Mouse (Mus musculus): ENCODE measurements at regions not wholly inside any gene's neighbourhood (a gene's known extent, or its start where the extent isn't known, plus 50 kb on each side); places are given as distances from the start of the nearest gene placed in this dataset.

DNA sequence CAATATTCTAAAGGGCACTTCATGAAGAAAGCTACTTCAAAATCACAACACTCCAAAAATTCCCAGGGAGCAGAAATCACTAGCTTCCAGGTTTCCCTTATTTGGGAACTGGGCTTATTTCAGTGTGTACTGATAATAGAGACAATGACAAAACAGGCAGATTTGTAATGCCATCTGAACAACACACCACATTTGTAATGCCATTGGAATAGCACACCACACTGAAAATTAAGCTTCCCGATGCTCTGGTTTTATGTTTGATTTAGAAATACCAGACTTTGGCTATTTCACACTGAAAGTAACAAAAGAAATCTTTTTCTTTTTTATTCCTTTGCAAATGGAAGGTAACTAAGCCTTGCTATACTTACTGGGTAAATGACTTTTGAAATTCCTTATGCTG is 343.5 kb upstream of the Cdh20 start:
- Histone ChIP-seq H3K27ac (no peak overlapping the region), H3K4me1 (ENCODE audit: control insufficient read depth, insufficient read depth, low read length) (no peaks in the 10 kb centered on the region), H3K36me3 (ENCODE audit: control insufficient read depth, insufficient read depth, low read length) (no peaks in the 10 kb centered on the region), H3K4me3 (no peak overlapping the region), H3K79me2 (replicated peaks; ENCODE audit: control insufficient read depth, insufficient read depth, low read length) (no peaks in the 10 kb centered on the region), H3K27me3 (ENCODE audit: control insufficient read depth, insufficient read depth, low read length) (no peaks in the 10 kb centered on the region), H3K9ac (ENCODE audit: low read depth, low read length) (no peak overlapping the region)
- TF ChIP-seq EP300 (IDR thresholded peaks at IDR 0.05; ENCODE audit: insufficient read depth, low read depth, low read length) (no peak), CTCF (IDR thresholded peaks at IDR 0.05) (no peak), POLR2A (IDR thresholded peaks at IDR 0.05; ENCODE audit: insufficient read depth, low read depth, low read length) (no peak)
- 90% methylated on average over 1 of the region's 1 CpGs for WGBS
- intact Hi-C loops (cut with DNase I) = no loop called here
- no peak for DNase-seq

- no peaks in the 10 kb centered on the region for H3K79me2 ChIP-seq (replicated peaks; ENCODE audit: control insufficient read depth, insufficient read depth, low read length)
- H3K9ac ChIP-seq (ENCODE audit: low read depth, low read length) = no peak overlapping the region
- no peak overlapping the region for H3K27ac ChIP-seq
- 84% methylated on average over 1 of the region's 1 CpGs for WGBS
- intact Hi-C loops (cut with DNase I) = no loop called here
- DNase-seq = no peak
- no peaks in the 10 kb centered on the region for H3K4me1 ChIP-seq (ENCODE audit: control insufficient read depth, insufficient read depth, low read length)
- no peak for TF ChIP-seq EP300 (IDR thresholded peaks at IDR 0.05; ENCODE audit: insufficient read depth, low read depth, low read length)
- no peak for TF ChIP-seq CTCF (IDR thresholded peaks at IDR 0.05)
- TF ChIP-seq POLR2A (IDR thresholded peaks at IDR 0.05; ENCODE audit: insufficient read depth, low read depth, low read length) = no peak
- H3K4me3 ChIP-seq = no peak overlapping the region
- H3K36me3 ChIP-seq (ENCODE audit: control insufficient read depth, insufficient read depth, low read length) = no peaks in the 10 kb centered on the region
- no peaks in the 10 kb centered on the region for H3K27me3 ChIP-seq (ENCODE audit: control insufficient read depth, insufficient read depth, low read length)
These were observed 343.0 kb upstream of the Cdh20 start for GRCm38 (mm10) chr1:104425307-104425706.

DNA sequence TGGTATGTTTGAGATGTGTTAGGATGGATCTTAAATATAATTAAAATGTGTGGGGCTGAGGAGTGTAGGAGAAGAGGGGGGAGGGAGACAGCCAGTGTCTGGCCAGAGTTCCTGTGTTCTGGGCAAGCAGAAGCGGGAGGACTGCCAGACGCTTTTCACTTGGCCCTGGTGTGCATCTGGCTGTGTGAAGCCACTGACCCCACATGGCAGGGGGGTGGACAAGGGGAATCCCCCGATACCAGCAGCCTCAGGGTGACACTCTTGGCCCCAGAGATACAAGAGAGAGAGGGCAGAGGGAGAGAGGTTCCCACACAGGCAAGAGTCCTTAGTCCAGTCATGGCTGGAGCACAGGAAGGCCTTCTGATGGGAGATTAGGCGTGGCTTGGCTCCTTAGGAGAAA is 318.7 kb upstream of the Cdh20 start:
- Histone ChIP-seq H3K4me1 (ENCODE audit: control insufficient read depth, insufficient read depth, low read length) (no peaks in the 10 kb centered on the region), H3K9ac (ENCODE audit: low read depth, low read length) (no peak overlapping the region), H3K4me3 (no peak overlapping the region), H3K27me3 (ENCODE audit: control insufficient read depth, insufficient read depth, low read length) (no peaks in the 10 kb centered on the region), H3K79me2 (replicated peaks; ENCODE audit: control insufficient read depth, insufficient read depth, low read length) (no peaks in the 10 kb centered on the region), H3K36me3 (ENCODE audit: control insufficient read depth, insufficient read depth, low read length) (no peaks in the 10 kb centered on the region), H3K27ac (no peak overlapping the region)
- WGBS = 49% methylated on average over 4 of the region's 4 CpGs
- 0 out of 2 replicates have a peak, but pooled peaks have one; percentile 23 for TF ChIP-seq EP300 (IDR thresholded peaks at IDR 0.05; ENCODE audit: insufficient read depth, low read depth, low read length)
- TF ChIP-seq CTCF (IDR thresholded peaks at IDR 0.05) = no peak
- intact Hi-C loops (cut with DNase I) = no loop called here
- peak; percentile 30 to 61 for DNase-seq

GRCm38 (mm10) chr1:104468571-104468970 is 299.8 kb upstream of the Cdh20 start:
- WGBS = 24% methylated on average over 1 of the region's 1 CpGs
- H3K27ac ChIP-seq = no peak overlapping the region
- H3K4me1 ChIP-seq (ENCODE audit: control insufficient read depth, insufficient read depth, low read length) = no peaks in the 10 kb centered on the region
- H3K9ac ChIP-seq (ENCODE audit: low read depth, low read length) = no peak overlapping the region
- intact Hi-C loops (cut with DNase I) = no loop called here
- no peak for DNase-seq
- H3K27me3 ChIP-seq (ENCODE audit: control insufficient read depth, insufficient read depth, low read length) = no peaks in the 10 kb centered on the region
- H3K36me3 ChIP-seq (ENCODE audit: control insufficient read depth, insufficient read depth, low read length) = no peaks in the 10 kb centered on the region
- H3K79me2 ChIP-seq (replicated peaks; ENCODE audit: control insufficient read depth, insufficient read depth, low read length) = no peaks in the 10 kb centered on the region
- TF ChIP-seq CTCF (IDR thresholded peaks at IDR 0.05) (no peak), POLR2A (IDR thresholded peaks at IDR 0.05; ENCODE audit: insufficient read depth, low read depth, low read length) (no peak), EP300 (IDR thresholded peaks at IDR 0.05; ENCODE audit: insufficient read depth, low read depth, low read length) (no peak)
- H3K4me3 ChIP-seq = no peak overlapping the region

GRCm38 (mm10) chr1:104479757-104480156 is 288.6 kb upstream of the Cdh20 start:
- intact Hi-C loops (cut with DNase I) = no loop called here
- DNase-seq = no peak
- Histone ChIP-seq H3K27ac (no peak overlapping the region), H3K9ac (ENCODE audit: low read depth, low read length) (no peak overlapping the region), H3K79me2 (replicated peaks; ENCODE audit: control insufficient read depth, insufficient read depth, low read length) (no peaks in the 10 kb centered on the region), H3K4me3 (no peak overlapping the region), H3K36me3 (ENCODE audit: control insufficient read depth, insufficient read depth, low read length) (no peaks in the 10 kb centered on the region), H3K4me1 (ENCODE audit: control insufficient read depth, insufficient read depth, low read length) (no peaks in the 10 kb centered on the region), H3K27me3 (ENCODE audit: control insufficient read depth, insufficient read depth, low read length) (no peaks in the 10 kb centered on the region)
- no peak for TF ChIP-seq CTCF (IDR thresholded peaks at IDR 0.05)
- TF ChIP-seq EP300 (IDR thresholded peaks at IDR 0.05; ENCODE audit: insufficient read depth, low read depth, low read length) = no peak
- TF ChIP-seq POLR2A (IDR thresholded peaks at IDR 0.05; ENCODE audit: insufficient read depth, low read depth, low read length) = no peak
- 39% methylated on average over 2 of the region's 2 CpGs for WGBS

All from heart, adult 2 months (tissue).